Mouse (Mus musculus) midbrain, postnatal 0 days (tissue): Measurements from ENCODE around the gene Arhgef12. TPM values are rescaled to one million over a fixed set of nuclear protein-coding genes. Genes with fewer than 3 reads are reported as not detected.

Source experiments
- ATAC-seq: fragments of 200-750 bp; cut with Nextera tagmentation; 2 replicates; pipeline ENCODE4 v1.8.0; 2017; ENCODE audit warnings: moderate number of reproducible peaks, mild to moderate bottlenecking, moderate TSS enrichment, moderate library complexity; ENCODE audit not compliant: low FRiP score
- DNase-seq: peaks from one replicate; pipeline ENCODE4 v3.0.0-alpha.2; 2015; ENCODE audit warnings: low spot score
- H3K27ac ChIP-seq: fragments of 300-500 bp; sonication (generic); 2 replicates; pipeline ENCODE4 v1.5.1; 2014; ENCODE audit warnings: low read depth, mild to moderate bottlenecking, low read length, mixed read lengths
- H3K27me3 ChIP-seq: fragments of 300-500 bp; sonication (generic); 2 replicates; pipeline ENCODE4 v1.6.1; 2014; ENCODE audit warnings: low read length, control low read depth, mixed read lengths; ENCODE audit not compliant: insufficient read depth
- H3K36me3 ChIP-seq: fragments of 300-500 bp; sonication (generic); 2 replicates; pipeline ENCODE4 v1.6.1; 2014; ENCODE audit warnings: low read length, control low read depth, mixed read lengths; ENCODE audit not compliant: insufficient read depth
- H3K4me1 ChIP-seq: fragments of 300-500 bp; sonication (generic); 2 replicates; pipeline ENCODE4 v1.6.1; 2014; ENCODE audit warnings: mild to moderate bottlenecking, control low read depth, antibody characterized with exemption, low read length, mixed read lengths; ENCODE audit not compliant: insufficient read depth
- H3K4me2 ChIP-seq: fragments of 300-500 bp; sonication (generic); 2 replicates; pipeline ENCODE4 v1.6.1; 2014; ENCODE audit warnings: low read depth, mild to moderate bottlenecking, low read length, mixed read lengths; ENCODE audit not compliant: poor library complexity, severe bottlenecking
- H3K4me3 ChIP-seq: fragments of 300-500 bp; sonication (generic); 2 replicates; pipeline ENCODE4 v1.5.1; 2014; ENCODE audit warnings: low read depth, mild to moderate bottlenecking, low read length, moderate library complexity
- H3K9ac ChIP-seq: fragments of 300-500 bp; sonication (generic); replicated peaks from 2 replicates; pipeline ENCODE4 v1.6.1; 2014; ENCODE audit warnings: mild to moderate bottlenecking, low read length, moderate library complexity, mixed read lengths; ENCODE audit not compliant: poor library complexity, severe bottlenecking
- H3K9me3 ChIP-seq: fragments of 300-500 bp; sonication (generic); 2 replicates; pipeline ENCODE4 v1.6.1; 2016; ENCODE audit warnings: low read length, control low read depth
- CTCF ChIP-seq: IDR thresholded peaks from 2 replicates; pipeline ENCODE4 v1.5.1; 2016; ENCODE audit warnings: antibody characterized with exemption, mild to moderate bottlenecking
- WGBS: fragments of 180-500 bp; shearing (Covaris S2); extraction: QIAGEN DNeasy Blood & Tissue Kit; methylation state at CpG from one replicate; pipeline ENCODE4 v1.1.7; 2014; 5-methylcytosine and 5-hydroxymethylcytosine counted together
- polyA plus RNA-seq: library from polyadenylated mRNA; unstranded; fragments of >200 nt; fragmentation: Nextera tagmentation; extraction: Ambion mirVana; gene quantifications from 2 replicates; pipeline ENCODE4 v1.2.1, GENCODE M21; 2015
- total RNA-seq: library from RNA; depleted of rRNA; stranded (reverse); fragments of >200 nt; gene quantifications from 2 replicates; pipeline ENCODE4 v1.2.3, GENCODE M21; 2014

Gene Arhgef12
- total and polyA plus RNA-seq, 2 experiments from 2014 or later = 17.0 to 97.1 TPM

GRCm38 (mm10) chr9:43107555-43107954, 516 bp upstream of the Arhgef12 start:
- Histone ChIP-seq H3K27ac (no peak overlapping the region), H3K9me3 (no peaks in the 10 kb centered on the region), H3K9ac (no peak overlapping the region), H3K4me2 (no peak overlapping the region), H3K27me3 (no peaks in the 10 kb centered on the region), H3K4me3 (no peak overlapping the region), H3K36me3 (peaks cover 15% of the 10 kb centered on the region), H3K4me1 (peaks cover 8% of the 10 kb centered on the region; the same call in 1 of the 2 replicates)
- TF ChIP-seq CTCF = no peak
- DNase-seq (no peak), ATAC-seq (no peak)
- 52% methylated on average over 5 of the region's 5 CpGs for WGBS

- H3K9me3 ChIP-seq = no peaks in the 10 kb centered on the region
- peak overlapping the region; percentile 86 for H3K9ac ChIP-seq
- DNase-seq (no peak), ATAC-seq (peak; percentile 55; the same call in 1 of the 2 replicates)
- no peak for TF ChIP-seq CTCF
- H3K27me3 ChIP-seq = no peaks in the 10 kb centered on the region
- H3K4me3 ChIP-seq = peak overlapping the region; percentile 95
- H3K27ac ChIP-seq = peak overlapping the region; percentile 82; the same call in 1 of the 2 replicates
- peaks cover 12% of the 10 kb centered on the region; the same call in 1 of the 2 replicates for H3K4me1 ChIP-seq
- H3K4me2 ChIP-seq = peak overlapping the region; percentile 84
- peaks cover 14% of the 10 kb centered on the region for H3K36me3 ChIP-seq
- WGBS = 17% methylated on average over 22 of the region's 22 CpGs
These were observed 433 bp downstream of the Arhgef12 start for GRCm38 (mm10) chr9:43106426-43107186.

GRCm38 (mm10) chr9:43105664-43106361, 1.2 kb downstream of the Arhgef12 start:
- under 1% methylated on average over 64 of the region's 91 CpGs for WGBS
- H3K27me3 ChIP-seq = no peaks in the 10 kb centered on the region
- peak overlapping the region; percentile 86 for H3K9ac ChIP-seq
- H3K4me2 ChIP-seq = peak overlapping the region; percentile 84
- ATAC-seq (peak; percentile 86), DNase-seq (peak; percentile 96)
- H3K27ac ChIP-seq = peak overlapping the region; percentile 82
- TF ChIP-seq CTCF = no peak
- H3K4me3 ChIP-seq = peak overlapping the region; percentile 95
- H3K9me3 ChIP-seq = no peaks in the 10 kb centered on the region
- peaks cover 12% of the 10 kb centered on the region; the same call in 1 of the 2 replicates for H3K4me1 ChIP-seq
- H3K36me3 ChIP-seq = peaks cover 6% of the 10 kb centered on the region

GRCm38 (mm10) chr9:43104873-43105663, 2.0 kb downstream of the Arhgef12 start:
- H3K4me2 ChIP-seq = peak overlapping the region; percentile 84
- H3K27ac ChIP-seq = peak overlapping the region; percentile 82
- H3K36me3 ChIP-seq = no peaks in the 10 kb centered on the region
- H3K9ac ChIP-seq = peak overlapping the region; percentile 86
- TF ChIP-seq CTCF = no peak
- DNase-seq (peak; percentile 28), ATAC-seq (no peak)
- H3K27me3 ChIP-seq = no peaks in the 10 kb centered on the region
- peaks cover 12% of the 10 kb centered on the region; the same call in 1 of the 2 replicates for H3K4me1 ChIP-seq
- H3K4me3 ChIP-seq = peak overlapping the region; percentile 95
- 1% methylated on average over 40 of the region's 40 CpGs for WGBS
- no peaks in the 10 kb centered on the region for H3K9me3 ChIP-seq

- Histone ChIP-seq H3K4me3 (peak overlapping the region; percentile 95), H3K27me3 (no peaks in the 10 kb centered on the region), H3K9me3 (no peaks in the 10 kb centered on the region), H3K36me3 (no peaks in the 10 kb centered on the region), H3K27ac (no peak overlapping the region), H3K9ac (peak overlapping the region; percentile 86; the same call in 1 of the 2 replicates), H3K4me1 (peaks cover 12% of the 10 kb centered on the region; the same call in 1 of the 2 replicates), H3K4me2 (peak overlapping the region; percentile 84)
- WGBS = 1% methylated on average over 4 of the region's 4 CpGs
- DNase-seq = no peak
- TF ChIP-seq CTCF = no peak
- no peak for ATAC-seq
These were observed 2.5 kb downstream of the Arhgef12 start for GRCm38 (mm10) chr9:43104526-43104872.
